Mouse (Mus musculus) ES-Bruce4 (cell line): ENCODE measurements around the gene Selenop.

ENCODE experiments used
- CTCF ChIP-seq: IDR thresholded peaks from one replicate; pipeline ENCODE4 v1.8.1; 2011; ENCODE audit warnings: low read depth, low read length
- POLR2A ChIP-seq: IDR thresholded peaks from one replicate; pipeline ENCODE4 v1.8.1; 2011; ENCODE audit warnings: low read length; ENCODE audit not compliant: insufficient read depth

DNA sequence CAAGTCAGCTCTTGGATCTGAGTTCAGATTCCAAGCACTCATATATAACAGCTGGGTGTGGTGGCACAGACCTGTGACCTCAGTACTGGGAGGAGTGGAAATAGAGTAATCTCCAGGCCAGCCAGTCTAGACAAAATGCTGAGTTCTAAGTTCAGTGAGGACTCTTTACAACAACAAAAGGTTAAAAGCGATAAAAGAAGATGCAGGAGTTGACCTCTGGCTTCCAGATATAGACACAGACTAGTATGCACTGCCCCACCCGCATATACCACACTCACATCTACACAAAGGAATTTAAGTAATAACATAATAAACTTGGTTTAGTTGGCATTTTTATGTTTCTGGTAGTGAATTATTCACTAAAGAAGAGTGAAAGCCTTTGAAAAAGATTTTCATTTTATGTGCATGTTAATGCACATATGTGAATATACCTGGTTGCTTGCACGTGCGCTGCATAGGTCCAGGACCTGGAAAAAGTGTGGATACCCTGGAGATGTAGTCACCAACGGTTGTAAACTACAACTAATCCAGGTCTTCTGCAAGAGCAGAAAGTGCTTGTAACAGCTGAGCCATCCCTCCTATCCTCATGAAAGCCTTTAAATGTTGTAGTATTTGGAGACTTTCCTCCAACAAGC, 45.4 kb upstream of the Selenop start:
- TF ChIP-seq CTCF (no peak), POLR2A (no peak)
